Mouse (Mus musculus): ENCODE results near the gene Sh3kbp1.

Sh3kbp1 gene

GRCm38 (mm10) chrX:159831176-159831575, 204.1 kb downstream of the Sh3kbp1 start:
- DNase-seq (ENCODE audit: low spot score in 2 of 2): no peak

GRCm38 (mm10) chrX:159835239-159835638, 208.2 kb downstream of the Sh3kbp1 start:
- DNase-seq (ENCODE audit: low spot score in 2 of 2): no peak

DNA sequence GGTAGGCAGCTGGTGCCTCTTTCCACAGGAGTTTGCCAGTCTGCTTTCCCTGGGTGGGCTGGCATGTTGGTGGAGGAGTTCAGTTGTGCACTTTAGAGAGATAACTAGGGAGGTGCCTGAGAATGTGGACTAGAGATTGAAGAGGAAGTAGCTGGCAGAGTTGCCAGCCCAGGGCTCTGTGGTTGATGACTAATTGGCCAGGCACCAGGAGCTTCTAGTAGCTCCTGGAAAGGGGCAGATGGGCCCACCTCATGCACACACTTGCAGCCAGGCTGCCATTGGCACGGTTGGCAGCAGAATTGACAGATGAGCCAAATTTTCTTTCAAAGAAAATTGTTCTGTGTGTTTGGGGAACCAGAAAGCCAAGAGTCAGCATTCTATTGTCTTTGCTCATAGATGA, 210.3 kb downstream of the Sh3kbp1 start:
- no peak for DNase-seq (ENCODE audit: low spot score in 2 of 2)

DNA sequence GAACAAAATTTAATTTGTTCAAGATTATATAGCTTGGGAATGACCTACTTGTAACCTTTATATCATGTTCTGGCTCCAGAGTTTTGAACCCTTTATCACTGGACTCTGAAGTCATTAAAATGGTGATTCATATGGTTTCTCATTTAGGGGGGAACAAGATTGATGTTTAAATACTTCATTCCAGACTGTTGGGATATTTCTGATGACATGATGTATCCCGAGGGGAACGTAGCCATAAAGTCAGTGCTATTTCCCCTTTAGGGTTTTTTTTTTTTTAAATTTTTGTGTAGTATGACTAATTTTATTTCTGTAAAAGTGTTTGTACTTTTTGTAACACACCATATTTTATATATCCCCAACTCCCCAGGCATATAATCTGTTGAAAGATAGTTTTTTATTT, 212.7 kb downstream of the Sh3kbp1 start:
- no peak for DNase-seq (ENCODE audit: low spot score in 2 of 2)

DNA sequence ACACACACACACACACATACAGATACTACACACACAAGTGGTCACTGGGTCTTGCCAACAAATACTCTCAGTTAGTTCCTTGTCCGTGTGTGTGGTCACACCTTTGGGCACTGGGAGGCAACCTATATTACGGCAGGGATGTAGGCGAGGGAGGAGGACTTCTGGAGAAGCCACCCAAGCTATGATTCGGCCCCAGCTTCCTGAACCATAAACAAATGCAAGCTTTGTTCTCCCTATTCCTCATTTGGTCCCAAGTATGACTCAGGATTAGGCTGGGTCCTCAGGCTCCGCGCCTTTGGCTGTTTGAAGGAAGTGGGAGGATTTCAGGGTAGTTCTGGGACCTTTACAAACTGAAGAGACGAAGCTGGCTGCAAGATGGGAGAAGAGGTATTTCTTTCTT, 213.2 kb downstream of the Sh3kbp1 start:
- DNase-seq (ENCODE audit: low spot score in 2 of 2): no peak

DNA sequence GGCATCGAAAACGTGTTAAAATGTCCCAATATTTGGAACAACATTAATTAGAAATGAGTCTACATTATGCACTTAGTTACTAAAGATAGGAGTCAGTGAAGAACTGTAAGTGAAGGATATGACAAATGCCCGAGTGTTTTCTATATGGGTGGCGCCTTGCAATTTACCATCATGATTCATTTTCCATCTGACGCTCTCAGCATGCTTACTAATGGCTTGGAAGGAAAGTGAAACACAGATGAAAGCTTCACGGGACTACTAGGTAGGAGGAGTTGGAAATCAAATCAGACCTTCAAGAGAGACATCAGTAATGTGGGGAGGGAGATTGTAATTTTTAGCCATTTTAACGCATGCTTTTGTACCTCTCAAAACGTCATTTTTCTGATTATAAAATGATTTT, 223.7 kb downstream of the Sh3kbp1 start:
- DNase-seq (ENCODE audit: low spot score in 2 of 2): no peak

- DNase-seq (ENCODE audit: low spot score in 2 of 2): no peak
These were observed 229.8 kb downstream of the Sh3kbp1 start for GRCm38 (mm10) chrX:159856866-159857265.

DNA sequence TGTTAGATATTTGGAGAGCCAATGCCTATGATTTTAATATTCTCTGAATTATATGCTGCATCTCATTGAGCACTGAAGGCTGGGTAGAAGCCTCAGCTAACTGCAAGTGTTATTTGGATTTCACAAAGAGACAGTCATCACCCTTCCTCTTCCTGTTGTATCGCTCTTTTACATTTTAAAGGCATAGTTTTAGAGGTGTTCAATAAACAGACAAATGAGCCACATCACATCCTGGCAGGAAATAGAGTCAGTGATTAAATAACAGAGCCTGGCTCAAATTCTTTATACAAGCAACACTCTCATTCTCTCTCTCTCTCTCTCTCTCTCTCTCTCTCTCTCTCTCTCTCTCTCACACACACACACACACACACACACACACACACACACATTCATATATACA, 231.1 kb downstream of the Sh3kbp1 start:
- no peak for DNase-seq (ENCODE audit: low spot score in 2 of 2)

DNA sequence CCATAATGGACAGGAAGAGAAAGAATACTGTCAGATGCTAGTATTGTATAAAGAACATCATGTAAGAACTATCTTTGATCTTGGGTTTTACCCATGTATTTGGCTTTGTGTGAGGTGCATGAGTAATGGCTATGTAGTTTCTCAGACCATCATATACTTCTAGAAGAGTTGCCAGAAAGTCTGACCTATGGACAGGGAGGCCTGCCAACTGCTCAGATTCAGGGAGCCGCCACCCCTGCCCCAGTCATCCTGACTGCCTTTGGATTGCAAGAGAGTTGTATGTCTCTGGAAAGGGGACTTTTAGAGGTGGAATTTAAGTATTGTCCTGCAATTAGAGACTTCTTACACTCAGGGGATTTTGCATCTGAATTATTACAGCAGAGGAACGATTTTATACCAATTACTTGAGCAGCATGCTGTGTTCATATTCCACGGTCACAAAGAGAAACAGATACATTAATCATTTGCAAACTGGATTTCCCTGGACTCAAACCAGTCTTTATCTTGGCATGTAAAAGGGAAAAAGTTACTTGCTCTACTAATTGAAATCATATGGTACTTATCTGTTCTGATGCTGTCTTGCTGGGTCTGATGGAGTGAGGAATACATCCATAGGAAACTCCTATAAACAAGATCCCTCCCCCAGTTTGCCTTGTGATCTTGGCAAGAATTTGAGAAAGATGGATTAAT, 233.9 kb downstream of the Sh3kbp1 start:
- no peak for DNase-seq (ENCODE audit: low spot score in 2 of 2)

- peak in 1 of 2 experiments; percentile 5 for DNase-seq (ENCODE audit: low spot score in 2 of 2)
These were observed 240.6 kb downstream of the Sh3kbp1 start for GRCm38 (mm10) chrX:159867660-159868059.

DNA sequence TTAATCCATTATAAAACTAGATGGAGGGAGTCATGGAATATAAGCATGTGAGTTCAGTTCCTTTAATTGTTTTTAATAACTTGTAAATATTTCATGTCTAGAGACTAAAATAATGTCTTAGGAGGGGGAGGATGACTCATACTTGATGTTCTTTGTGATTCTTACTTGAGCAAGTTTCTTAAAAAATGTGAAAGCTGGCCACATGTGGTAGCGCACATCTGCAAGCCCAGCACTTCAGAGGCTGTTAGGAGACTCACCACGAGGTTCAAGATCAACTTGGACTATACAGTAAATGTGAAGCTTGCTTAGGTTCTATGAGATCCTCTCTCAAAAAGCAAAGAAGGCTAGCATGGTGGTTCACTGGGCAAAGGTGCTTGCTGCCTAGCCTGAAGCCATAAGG, 245.4 kb downstream of the Sh3kbp1 start:
- no peak for DNase-seq (ENCODE audit: low spot score in 2 of 2)

GRCm38 (mm10) chrX:159877770-159878169, 250.7 kb downstream of the Sh3kbp1 start:
- no peak for DNase-seq (ENCODE audit: low spot score in 2 of 2)

DNA sequence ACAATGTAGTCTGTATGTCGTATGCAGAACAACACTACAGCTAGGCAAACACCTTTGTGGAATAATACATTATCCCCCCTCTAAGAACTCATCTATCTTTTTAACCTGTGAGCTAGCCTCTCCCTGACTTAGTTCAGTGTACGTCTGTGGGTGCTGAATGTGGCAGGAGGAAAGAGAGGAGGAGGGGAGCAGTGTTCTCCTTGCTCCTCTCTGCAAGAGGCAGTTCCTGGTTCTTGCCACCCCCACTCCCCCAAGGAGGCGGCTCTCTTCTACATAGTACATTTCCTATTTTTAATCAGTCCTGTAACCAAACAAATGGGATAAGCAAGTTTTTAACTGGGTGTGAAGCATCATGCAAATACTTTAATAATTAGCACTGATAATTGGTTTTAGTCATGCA, 252.4 kb downstream of the Sh3kbp1 start:
- no peak for DNase-seq (ENCODE audit: low spot score in 2 of 2)

GRCm38 (mm10) chrX:159881576-159881975, 254.5 kb downstream of the Sh3kbp1 start:
- no peak for DNase-seq (ENCODE audit: low spot score in 2 of 2)

DNA sequence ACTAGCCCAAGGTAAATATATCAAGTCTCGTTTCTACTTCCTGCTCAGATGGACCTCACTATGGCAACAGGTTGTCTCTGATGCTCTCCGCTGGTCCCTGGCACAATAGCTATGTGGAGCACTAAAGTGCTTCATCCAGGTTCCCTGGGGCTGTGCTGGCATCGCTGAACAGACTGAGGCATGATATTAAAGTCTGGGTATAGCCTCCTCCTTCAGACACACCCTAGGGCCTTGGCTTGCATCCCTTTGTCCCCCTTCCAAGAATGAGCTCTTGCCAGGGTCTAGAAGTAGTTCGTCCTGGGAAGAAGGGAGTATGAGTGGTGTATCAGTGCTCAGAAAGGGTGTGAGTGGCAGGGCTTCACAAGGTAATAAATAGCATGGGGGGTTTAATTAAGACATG, 269.5 kb downstream of the Sh3kbp1 start:
- DNase-seq (ENCODE audit: low spot score in 2 of 2): no peak

- no peak for DNase-seq (ENCODE audit: low spot score in 2 of 2)
These were observed 271.0 kb downstream of the Sh3kbp1 start for GRCm38 (mm10) chrX:159898110-159898509.

DNA sequence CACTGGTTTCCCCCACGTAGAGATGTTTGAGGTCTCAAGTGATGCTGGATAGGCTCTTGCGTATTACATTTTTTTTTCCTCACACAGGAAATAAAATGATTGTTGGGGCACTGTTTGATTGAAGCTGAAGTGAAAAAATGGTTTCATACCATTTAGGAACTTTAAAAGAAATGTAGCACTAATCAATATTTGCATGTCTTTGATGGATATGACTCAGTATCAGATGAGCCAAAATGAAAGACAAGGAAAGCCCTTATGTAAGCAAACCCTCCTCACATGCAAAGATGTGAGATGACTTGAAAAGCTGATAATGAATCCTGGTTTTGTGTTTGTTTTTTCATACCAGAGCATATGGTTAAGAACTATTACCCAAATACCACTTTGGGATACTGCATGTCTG, 272.0 kb downstream of the Sh3kbp1 start:
- DNase-seq (ENCODE audit: low spot score in 2 of 2): no peak

- no peak for DNase-seq (ENCODE audit: low spot score in 2 of 2)
These were observed 276.3 kb downstream of the Sh3kbp1 start for GRCm38 (mm10) chrX:159903421-159903820.

DNA sequence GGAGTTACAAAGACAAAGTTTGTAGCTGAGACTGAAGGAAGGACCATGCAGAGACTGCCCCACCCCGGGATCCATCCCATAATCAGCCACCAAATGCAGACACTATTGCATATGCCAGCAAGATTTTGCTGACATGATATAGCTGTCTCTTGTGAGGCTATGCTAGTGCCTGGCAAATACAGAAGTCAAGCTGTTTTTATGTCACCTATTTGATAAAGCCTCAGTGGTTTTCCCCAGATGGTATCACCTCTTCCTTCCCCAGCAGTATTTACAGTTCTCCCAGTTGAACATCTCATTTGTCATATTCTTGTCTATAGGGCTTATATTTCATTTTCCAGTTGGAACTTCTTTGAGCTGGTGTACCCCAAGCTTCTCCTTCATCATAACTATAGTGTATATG, 280.6 kb downstream of the Sh3kbp1 start:
- no peak for DNase-seq (ENCODE audit: low spot score in 2 of 2)

- no peak for DNase-seq (ENCODE audit: low spot score in 2 of 2)
These were observed 282.6 kb downstream of the Sh3kbp1 start for GRCm38 (mm10) chrX:159909446-159910277.

- DNase-seq (ENCODE audit: low spot score in 2 of 2): no peak
These were observed 283.5 kb downstream of the Sh3kbp1 start for GRCm38 (mm10) chrX:159910600-159910999.

GRCm38 (mm10) chrX:159911613-159912012, 284.5 kb downstream of the Sh3kbp1 start:
- DNase-seq (ENCODE audit: low spot score in 2 of 2): no peak

DNA sequence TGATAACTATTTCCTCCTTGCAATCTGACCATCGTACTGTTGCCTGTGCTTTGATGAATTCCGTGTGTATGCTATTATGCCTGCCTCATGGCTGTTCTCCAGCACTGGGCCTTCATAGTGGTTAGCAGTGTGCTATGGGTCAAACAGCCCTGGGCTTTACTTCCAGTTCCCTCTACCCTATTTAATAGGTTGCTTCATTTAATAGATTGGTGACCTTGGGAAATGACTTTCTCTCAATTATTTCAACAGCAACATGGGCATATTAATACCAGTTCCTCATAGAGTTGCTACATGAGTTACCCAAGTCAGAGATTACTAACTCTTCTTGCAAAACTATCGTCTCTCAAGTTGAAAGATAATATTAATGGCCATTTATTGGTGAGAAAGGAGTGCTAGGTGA, 285.0 kb downstream of the Sh3kbp1 start:
- no peak for DNase-seq (ENCODE audit: low spot score in 2 of 2)
